Comparison of ENCODE assay signal across 12 mouse cellular contexts in genomic region chr11:102051954-102052353, GRCm38 (mm10). TPM values are rescaled to one million over a fixed set of nuclear protein-coding genes. Genes with fewer than 3 reads are reported as not detected.
DNase-seq lines count a peak whose midpoint lies in the region; ATAC-seq lines count a peak whose summit lies in the region.
"Had no signal": no experiment of that assay in that cellular context is flagged by ENCODE, and none has a peak within 500 bp of the region (broad histone marks: within the 10 kb centered on the region; RNA-seq: fewer than 3 reads in every experiment).

No protein-coding gene starts in this region.

- H3K4me3 ChIP-seq in heart, embryonic 13.5 days, result no peak overlapping the region
- H3K4me3 ChIP-seq: forebrain, embryonic 13.5 days; neural tube, embryonic 12.5 days had no signal

- H3K27me3 ChIP-seq in heart, embryonic 13.5 days (replicated peaks), result no peaks in the 10 kb centered on the region
- H3K27me3 ChIP-seq: forebrain, embryonic 13.5 days; neural tube, embryonic 12.5 days had no signal

- intact Hi-C loops in gastrocnemius, postnatal 14 days (cut with DNase I; ENCODE audit: low total_unique reads), result no loop called here

- ATAC-seq in heart, embryonic 13.5 days (ENCODE audit: extremely low read depth, insufficient number of reproducible peaks, low FRiP score, low TSS enrichment), result no peak
- ATAC-seq: forebrain, embryonic 13.5 days had no signal

- peak; percentile 46 for DNase-seq in gastrocnemius, postnatal 25 days
- DNase-seq in gastrocnemius, postnatal 14 days, result no peak
- DNase-seq in adipocyte (ENCODE audit: low spot score), result peak; percentile 88
- peak; percentile 43 for DNase-seq in kidney, postnatal 36 days
- no peak for DNase-seq in frontal cortex, postnatal 14 days (ENCODE audit: low spot score in 2 of 2)
- no peak for DNase-seq in thymus, postnatal 4 days
- no peak for DNase-seq in cerebellum, adult 9-11 months
- DNase-seq: cerebellum, adult 9-10 months had no signal

- no peak overlapping the region for H3K9ac ChIP-seq in heart, embryonic 13.5 days
- H3K9ac ChIP-seq: forebrain, embryonic 13.5 days; neural tube, embryonic 12.5 days had no signal

- peaks cover 6% of the 10 kb centered on the region; the same call in 1 of the 2 replicates for H3K4me1 ChIP-seq in heart, embryonic 13.5 days
- H3K4me1 ChIP-seq: forebrain, embryonic 13.5 days; neural tube, embryonic 12.5 days had no signal

- H3K9me3 ChIP-seq in heart, embryonic 13.5 days, result no peaks in the 10 kb centered on the region
- H3K9me3 ChIP-seq: forebrain, embryonic 13.5 days; neural tube, embryonic 12.5 days had no signal

- 46% methylated on average over 4 of the region's 4 CpGs for WGBS in heart, embryonic 13.5 days

- H3K36me3 ChIP-seq in heart, embryonic 13.5 days, result no peaks in the 10 kb centered on the region
- H3K36me3 ChIP-seq: neural tube, embryonic 12.5 days had no signal

- peak overlapping the region; percentile 80 for H3K27ac ChIP-seq in heart, embryonic 13.5 days (replicated peaks)
- H3K27ac ChIP-seq: forebrain, embryonic 13.5 days; neural tube, embryonic 12.5 days had no signal

- H3K4me2 ChIP-seq in heart, embryonic 13.5 days, result no peak overlapping the region
- H3K4me2 ChIP-seq: forebrain, embryonic 13.5 days; neural tube, embryonic 12.5 days had no signal

RNA-seq across cellular contexts. Expression of gene Cd300lg, which starts 10.6 kb away (rescaled TPM):
- 10 to 100 TPM; 13.1 to 16.5 TPM for total RNA-seq in gastrocnemius, postnatal 25 days (2021)
- 10 to 100 TPM; 20.2 to 28.6 TPM for total RNA-seq in gastrocnemius, postnatal 14 days (2021)
- 2.7 and 2.9 TPM in 2 replicates for polyA plus RNA-seq in heart, embryonic 13.5 days (2015; fragmentation: Nextera tagmentation; extraction: Ambion mirVana)
- total RNA-seq: layer of hippocampus, adult 18-20 months had no signal

RNA-seq across cellular contexts. Expression of gene Mpp3, which starts 23.7 kb away (rescaled TPM):
- 10 to 100 TPM; 17.6 to 29.5 TPM for total RNA-seq in gastrocnemius, postnatal 25 days (2021)
- total RNA-seq in gastrocnemius, postnatal 14 days (2021), result 10 to 100 TPM; 40.6 to 47.1 TPM
- 2.9 and 3.8 TPM in 2 replicates for polyA plus RNA-seq in heart, embryonic 13.5 days (2015; fragmentation: Nextera tagmentation; extraction: Ambion mirVana)

RNA-seq across cellular contexts. Expression of gene Mpp2, which starts 36.4 kb away (rescaled TPM):
- 1 to 10 TPM; 1.2 to 2.1 TPM for total RNA-seq in gastrocnemius, postnatal 25 days (2021)
- 1 to 10 TPM in 1 of 2 experiments, under 1 TPM in 1; 0.92 to 1.6 TPM for total RNA-seq in gastrocnemius, postnatal 14 days (2021)
- 10.6 and 11.0 TPM in 2 replicates for polyA plus RNA-seq in heart, embryonic 13.5 days (2015; fragmentation: Nextera tagmentation; extraction: Ambion mirVana)

RNA-seq across cellular contexts. Expression of gene Ppy, which starts 49.2 kb away (rescaled TPM):
- not detected for total RNA-seq in gastrocnemius, postnatal 25 days (2021)
- total RNA-seq in gastrocnemius, postnatal 14 days (2021), result not detected
- polyA plus RNA-seq in heart, embryonic 13.5 days (2015; fragmentation: Nextera tagmentation; extraction: Ambion mirVana), result not detected in 2 replicates
- total RNA-seq: layer of hippocampus, adult 18-20 months had no signal
- polyA plus RNA-seq: forebrain, embryonic 13.5 days; neural tube, embryonic 12.5 days had no signal

RNA-seq across cellular contexts. Expression of gene Pyy, which starts 55.7 kb away (rescaled TPM):
- total RNA-seq in gastrocnemius, postnatal 25 days (2021), result not detected
- not detected for total RNA-seq in gastrocnemius, postnatal 14 days (2021)
- polyA plus RNA-seq in heart, embryonic 13.5 days (2015; fragmentation: Nextera tagmentation; extraction: Ambion mirVana), result 1.2 TPM in 1 of 2 replicates, not detected in the other
- total RNA-seq: layer of hippocampus, adult 18-20 months had no signal
- polyA plus RNA-seq: forebrain, embryonic 13.5 days; neural tube, embryonic 12.5 days had no signal

Comparison
In these comparisons a context has a peak if more than half of its experiments do, and no peak if none do; other contexts are left out.
1. DNase-seq: peak in gastrocnemius, postnatal 25 days (single experiment), adipocyte (single experiment) and kidney, postnatal 36 days (2 of 2); none in gastrocnemius, postnatal 14 days (single experiment), frontal cortex, postnatal 14 days (0 of 2), thymus, postnatal 4 days (single experiment) and cerebellum, adult 9-11 months (single experiment).